Mouse (Mus musculus) spleen, postnatal 0 days (tissue): ENCODE measurements around the gene Unc13a. TPM values are rescaled to one million over a fixed set of nuclear protein-coding genes. Genes with fewer than 3 reads are reported as not detected.

Experiments
- polyA plus RNA-seq: library from polyadenylated mRNA; unstranded; fragments of >200 nt; fragmentation: Nextera tagmentation; extraction: Ambion mirVana; gene quantifications from 2 replicates; pipeline ENCODE4 v1.2.1, GENCODE M21; 2015

Gene Unc13a
- polyA plus RNA-seq: 0.24 and 0.53 TPM in 2 replicates

DNA sequence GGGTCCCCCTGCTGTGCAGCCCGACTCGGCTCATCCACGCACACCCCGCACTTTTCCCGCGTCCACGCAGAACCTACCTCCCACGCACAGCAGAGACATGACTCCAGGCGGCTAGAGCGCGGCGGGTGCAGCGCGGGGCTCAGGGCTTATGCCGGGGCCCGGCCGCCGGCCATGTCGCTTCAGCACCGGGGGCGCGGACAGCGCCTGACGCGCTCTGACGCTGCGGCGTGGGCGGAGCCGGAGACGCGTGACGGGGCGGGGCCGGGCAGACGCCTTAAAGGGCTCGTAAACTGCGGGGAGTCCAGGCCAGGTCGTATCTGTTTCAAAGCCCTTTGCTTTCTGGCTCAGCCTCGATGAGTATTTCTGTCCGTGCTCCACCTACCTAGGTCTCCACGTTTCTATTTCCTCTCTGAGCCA, at the start of gene Unc13a:
Gene Unc13a (minus strand): TSS at position 209 of the 417 bp plus-strand sequence.

DNA sequence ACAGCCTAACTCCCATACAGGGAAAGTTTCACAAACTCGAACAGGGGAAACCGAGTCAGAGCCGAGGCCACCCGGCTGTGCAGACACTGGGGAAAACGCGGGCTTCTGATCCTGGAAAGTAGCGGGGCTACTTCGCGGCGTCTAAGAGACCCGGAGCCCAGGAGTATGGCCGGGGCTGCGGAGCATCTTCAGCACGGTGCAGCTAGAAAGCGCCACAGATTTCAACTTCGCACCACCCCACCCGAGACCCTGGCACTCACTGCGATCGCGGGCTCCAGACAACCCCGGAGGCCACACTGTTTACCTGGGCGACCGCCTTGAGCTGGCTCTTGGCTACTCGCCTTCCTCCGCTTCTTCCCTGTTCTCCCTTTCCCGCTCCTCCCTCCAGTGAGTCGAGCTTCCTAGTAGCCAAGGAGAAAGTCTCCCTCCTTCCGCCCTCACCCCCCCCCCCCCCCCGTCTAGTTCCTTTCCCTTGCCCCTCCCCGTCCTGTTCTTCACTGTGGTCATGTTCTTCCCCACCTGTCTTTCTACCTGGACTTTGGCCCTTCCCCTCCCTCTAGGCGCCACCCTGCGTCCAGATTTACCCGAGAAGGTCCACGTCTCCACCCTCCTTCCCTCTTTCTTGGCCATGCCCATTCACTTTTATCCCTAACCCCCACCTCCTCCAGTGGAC, 30.0 kb upstream of the Unc13a start, which contains the start of gene B3gnt3:
Gene B3gnt3 (minus strand): TSS at position 376 of the 673 bp plus-strand sequence.

DNA sequence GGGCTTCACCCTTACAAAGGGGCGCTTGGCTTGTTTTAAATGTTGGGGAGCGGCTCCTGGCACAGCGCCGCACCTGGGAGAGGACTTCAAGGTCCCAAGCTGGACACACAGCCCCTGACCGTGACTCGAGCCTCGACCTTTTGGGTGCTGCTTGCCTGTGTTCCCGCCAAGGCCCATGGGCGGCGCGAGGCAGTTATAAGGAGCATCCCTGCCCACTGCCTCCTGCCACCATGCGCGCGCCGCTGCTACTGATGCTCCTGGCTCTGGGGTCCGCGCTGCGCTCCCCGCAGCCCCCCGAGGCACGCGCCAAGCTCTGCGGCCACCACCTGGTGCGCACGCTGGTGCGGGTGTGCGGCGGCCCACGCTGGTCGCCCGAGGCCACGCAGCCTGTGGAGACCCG, 17.5 kb upstream of the Unc13a start, which contains the start of gene Insl3:
Gene Insl3 (plus strand): TSS at position 187 of the 400 bp plus-strand sequence.

DNA sequence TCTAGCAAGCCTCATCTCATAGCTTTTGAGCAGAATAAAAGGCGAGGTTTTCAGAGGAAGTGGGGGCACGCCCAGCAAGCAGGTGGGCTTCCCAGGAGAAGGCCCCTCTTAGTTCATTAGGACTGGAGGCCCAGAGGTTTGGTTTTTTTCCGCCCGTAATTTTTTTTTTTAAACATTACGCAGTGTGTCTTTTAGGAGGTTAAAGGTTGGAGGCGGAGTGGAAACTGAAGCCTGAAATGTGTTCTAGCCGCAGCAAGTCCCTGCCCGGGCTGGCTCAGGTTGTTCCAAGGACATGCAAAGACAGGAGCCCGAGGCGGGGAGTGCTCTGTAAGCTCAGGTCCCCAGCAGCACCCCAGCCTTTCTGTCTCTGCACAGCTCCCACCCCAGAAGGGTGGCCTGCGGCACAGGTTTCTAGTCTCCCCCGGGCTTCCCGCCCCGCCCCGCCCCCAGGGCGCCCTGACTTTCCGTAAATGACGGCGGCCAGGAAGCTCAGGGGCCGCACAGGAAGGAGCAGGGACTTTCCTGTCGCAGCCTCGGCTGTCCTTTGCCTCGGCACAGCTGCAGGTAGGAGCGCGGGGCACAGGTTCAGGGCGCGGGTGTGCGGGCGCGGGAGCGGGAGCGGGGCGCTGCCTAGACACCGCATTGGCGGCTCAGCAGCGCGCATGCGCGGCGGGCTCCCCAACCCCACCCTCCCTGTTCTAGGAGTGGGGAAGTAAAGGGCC, 4.6 kb upstream of the Unc13a start, which contains the start of gene Jak3:
Gene Jak3 (plus strand): TSS at position 277 of the 722 bp plus-strand sequence.

DNA sequence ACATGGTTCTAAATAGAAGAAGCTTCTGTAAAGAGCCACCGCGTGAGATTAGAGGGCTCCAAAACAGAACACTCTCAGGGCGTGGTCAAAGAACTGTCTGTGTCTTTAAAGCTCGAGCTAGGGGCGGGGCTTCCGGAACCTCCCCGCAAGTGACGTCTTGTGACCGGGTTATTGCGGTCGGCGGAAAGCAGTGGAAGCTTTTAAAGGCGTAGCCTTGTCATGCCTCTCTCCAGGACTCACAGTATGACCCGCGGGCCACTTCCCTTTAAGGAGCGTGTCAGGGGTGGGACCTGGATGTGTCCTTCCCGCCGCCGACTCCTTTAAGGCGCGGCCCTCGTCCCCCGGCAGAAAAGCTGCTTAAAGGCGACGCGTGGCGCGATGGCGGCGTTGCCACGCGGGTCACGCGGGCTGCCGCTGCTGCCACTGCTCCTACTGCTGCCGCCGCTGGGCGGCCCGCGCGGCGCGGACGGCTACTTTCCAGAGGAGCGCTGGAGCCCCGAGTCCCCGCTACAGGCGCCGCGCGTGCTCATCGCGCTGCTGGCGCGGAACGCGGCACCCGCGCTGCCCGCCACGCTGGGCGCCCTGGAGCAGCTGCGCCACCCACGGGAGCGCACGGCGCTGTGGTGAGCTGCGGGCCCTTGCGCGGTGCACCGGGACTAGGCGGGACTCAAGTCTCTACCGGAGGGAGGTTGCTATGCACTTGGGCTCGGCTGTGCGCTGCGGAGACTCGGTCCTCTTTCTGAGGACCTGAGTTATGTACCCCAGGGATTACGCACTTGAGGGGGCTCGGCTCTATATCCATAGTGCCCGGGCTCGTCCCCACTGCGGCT, 60.5 kb downstream of the Unc13a start, which contains the start of gene Colgalt1:
Gene Colgalt1 (plus strand): TSS at position 177 of the 830 bp plus-strand sequence.

DNA sequence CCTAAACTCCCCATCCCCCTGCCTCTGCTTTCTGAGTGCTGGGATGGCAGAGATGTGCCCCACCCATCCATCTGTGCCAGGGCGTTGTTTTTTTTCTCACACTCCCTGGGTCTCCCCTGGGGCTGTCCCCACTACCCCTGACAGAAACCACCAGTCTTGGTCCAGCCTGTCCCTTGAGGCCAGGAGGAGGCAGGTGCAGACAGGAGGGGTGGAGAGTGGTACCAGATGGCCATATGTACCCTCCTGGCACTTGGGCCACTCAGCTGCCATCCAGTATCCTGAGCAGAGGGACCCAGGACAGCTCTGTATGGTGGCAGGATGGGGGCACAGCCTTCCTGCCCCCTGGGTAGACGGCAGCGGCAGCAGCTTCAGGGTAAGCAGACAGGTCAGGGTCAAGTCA, 74.1 kb downstream of the Unc13a start, which contains the start of gene Fam129c:
Gene Fam129c (plus strand): TSS at position 198 of the 400 bp plus-strand sequence.

DNA sequence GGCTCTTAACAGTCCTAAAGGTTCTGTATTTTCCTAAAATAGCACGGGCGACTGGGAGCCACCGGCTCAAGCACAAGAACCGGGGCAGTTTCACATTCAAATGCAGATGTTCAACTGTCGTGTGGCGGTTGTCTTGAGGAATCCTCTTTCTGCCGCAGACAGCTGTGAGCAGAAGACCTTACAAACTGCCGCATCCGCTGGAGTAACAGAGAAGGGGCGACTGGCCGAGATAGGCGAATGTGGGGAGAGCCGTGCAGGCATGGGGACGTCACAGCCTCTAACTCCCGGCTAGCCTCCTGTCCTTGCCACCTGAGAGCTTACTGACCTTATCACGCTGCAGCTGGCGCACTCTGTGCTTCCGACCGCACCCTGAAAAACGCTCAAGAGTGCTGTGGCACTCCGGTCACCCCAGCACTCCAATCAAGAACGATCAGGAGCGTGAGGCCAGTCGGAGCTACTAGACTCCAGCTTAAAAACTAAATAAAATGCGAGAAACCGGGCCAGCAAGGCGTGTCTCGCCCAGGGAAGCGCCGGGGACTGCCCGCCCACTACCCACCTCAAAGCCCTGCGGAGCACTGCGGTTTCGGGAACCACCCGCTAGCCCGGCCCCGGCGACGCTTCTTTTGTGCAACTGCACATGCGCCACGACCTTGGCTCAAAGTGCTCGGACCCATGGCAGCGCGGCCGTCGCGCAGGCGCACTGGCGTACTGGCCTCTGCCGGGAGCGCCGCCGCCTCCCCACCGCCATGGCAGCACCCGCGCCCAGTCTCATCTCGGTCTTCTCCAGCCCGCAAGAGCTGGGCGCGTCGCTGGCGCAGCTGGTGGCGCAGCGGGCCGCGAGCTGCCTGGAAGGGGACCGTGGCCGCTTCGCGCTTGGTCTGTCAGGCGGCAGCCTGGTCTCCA, 79.8 kb downstream of the Unc13a start, which contains the start of gene Pgls:
Gene Pgls (plus strand): TSS at position 706 of the 903 bp plus-strand sequence.

Other genes starting within 250 kb of the Unc13a start
- 12.1 and 15.6 TPM in 2 replicates for gene Abhd8, start 208.1 kb downstream of the Unc13a start, polyA plus RNA-seq
- 132 and 137 TPM in 2 replicates for gene Mrpl34, start 206.8 kb downstream of the Unc13a start, polyA plus RNA-seq
- gene Dda1, start 202.6 kb downstream of the Unc13a start, polyA plus RNA-seq: 57.6 and 58.7 TPM in 2 replicates
- 0.48 and 0.53 TPM in 2 replicates for gene Ano8, start 185.8 kb downstream of the Unc13a start, polyA plus RNA-seq
- 8.7 and 9.3 TPM in 2 replicates for gene Gtpbp3, start 183.7 kb downstream of the Unc13a start, polyA plus RNA-seq
- 80.9 and 96.7 TPM in 2 replicates for gene Plvap, start 160.0 kb downstream of the Unc13a start, polyA plus RNA-seq
- 0.11 and 0.13 TPM in 2 replicates for gene Ccdc194, start 146.0 kb downstream of the Unc13a start, polyA plus RNA-seq
- 74.9 and 101 TPM in 2 replicates for gene Bst2, start 134.3 kb downstream of the Unc13a start, polyA plus RNA-seq
- gene Mvb12a, start 128.8 kb downstream of the Unc13a start, polyA plus RNA-seq: 45.0 and 54.4 TPM in 2 replicates
- 3.3 and 4.9 TPM in 2 replicates for gene Tmem221, start 112.9 kb downstream of the Unc13a start, polyA plus RNA-seq
- gene Nxnl1, start 105.2 kb downstream of the Unc13a start, polyA plus RNA-seq: 0.05 and 0.08 TPM in 2 replicates
- gene Slc27a1, start 102.9 kb downstream of the Unc13a start, polyA plus RNA-seq: 7.9 and 14.5 TPM in 2 replicates
- 174 and 198 TPM in 2 replicates for gene Pgls, start 79.6 kb downstream of the Unc13a start, polyA plus RNA-seq
- 8.2 and 11.6 TPM in 2 replicates for gene Fam129c, start 74.1 kb downstream of the Unc13a start, polyA plus RNA-seq
- 34.5 and 44.4 TPM in 2 replicates for gene Colgalt1, start 60.8 kb downstream of the Unc13a start, polyA plus RNA-seq
- gene Jak3, start 4.5 kb upstream of the Unc13a start, polyA plus RNA-seq: 7.5 and 9.3 TPM in 2 replicates
- gene Insl3, start 17.5 kb upstream of the Unc13a start, polyA plus RNA-seq: 5.0 and 6.6 TPM in 2 replicates
- gene B3gnt3, start 30.0 kb upstream of the Unc13a start, polyA plus RNA-seq: 4.3 and 5.0 TPM in 2 replicates
- gene Fcho1, start 54.0 kb upstream of the Unc13a start, polyA plus RNA-seq: 48.8 and 51.1 TPM in 2 replicates
- gene Zfp709, start 210.3 kb upstream of the Unc13a start, polyA plus RNA-seq: 2.2 and 2.8 TPM in 2 replicates
- 1.0 and 1.6 TPM in 2 replicates for gene Zfp882, start 236.9 kb upstream of the Unc13a start, polyA plus RNA-seq
- 7.8 and 8.9 TPM in 2 replicates for gene Zfp617, start 236.9 kb upstream of the Unc13a start, polyA plus RNA-seq